12 mouse cellular contexts compared by ENCODE assay signal in genomic region chr13:46339954-46340353, GRCm38 (mm10).
DNase-seq lines count a peak whose midpoint lies in the region; ATAC-seq lines count a peak whose summit lies in the region.
"Had no signal": no experiment of that assay in that cellular context is flagged by ENCODE, and none has a peak within 500 bp of the region (broad histone marks: within the 10 kb centered on the region; RNA-seq: fewer than 3 reads in every experiment).

No protein-coding gene starts in this region.

- intact Hi-C loops in gastrocnemius, postnatal 14 days (cut with DNase I; ENCODE audit: low total_unique reads), result no loop called here
- intact Hi-C loops in heart, postnatal 36 days (cut with DNase I), result no loop called here

- no peaks in the 10 kb centered on the region for H3K4me1 ChIP-seq in hindbrain, embryonic 10.5 days (replicated peaks)

- H3K27ac ChIP-seq in hindbrain, embryonic 10.5 days, result no peak overlapping the region
- H3K27ac ChIP-seq: left cerebral cortex, adult 2 months; macrophage had no signal

- WGBS in hindbrain, embryonic 10.5 days, result 66% methylated on average over 4 of the region's 4 CpGs

- no peaks in the 10 kb centered on the region for H3K9me3 ChIP-seq in hindbrain, embryonic 10.5 days

- peak; percentile 88 for ATAC-seq in megakaryocyte, adult 5-6 weeks (ENCODE audit: poor library complexity, severe bottlenecking)
- ATAC-seq: forebrain, postnatal 0 days had no signal

- no peaks in the 10 kb centered on the region for H3K36me3 ChIP-seq in splenic B cell, adult 2 months (ENCODE audit: control insufficient read depth, insufficient read depth, low read length, poor library complexity, severe bottlenecking)
- no peaks in the 10 kb centered on the region for H3K36me3 ChIP-seq in hindbrain, embryonic 10.5 days

- peak; percentile 41 for DNase-seq in gastrocnemius, postnatal 25 days
- DNase-seq in gastrocnemius, postnatal 14 days, result no peak
- peak; percentile 67 for DNase-seq in c-Kit-positive CD71-negative TER-119-negative erythroid progenitor cells, embryonic 14.5 days (ENCODE audit: low read depth)
- DNase-seq in splenic B cell, adult 2 months (ENCODE audit: low read depth, low spot score), result peak; percentile 85
- DNase-seq in hindbrain, embryonic 10.5 days (ENCODE audit: low spot score), result no peak
- DNase-seq in frontal cortex, postnatal 36 days (ENCODE audit: low spot score in 2 of 2), result no peak
- no peak for DNase-seq in heart, postnatal 36 days
- DNase-seq: forebrain, postnatal 0 days; kidney, adult 8-10 months had no signal

- no peak overlapping the region for H3K4me3 ChIP-seq in hindbrain, embryonic 10.5 days
- H3K4me3 ChIP-seq: left cerebral cortex, adult 2 months had no signal

- no peaks in the 10 kb centered on the region; the same call in 1 of the 2 replicates for H3K27me3 ChIP-seq in splenic B cell, adult 2 months (ENCODE audit: control insufficient read depth, insufficient read depth, low read length, poor library complexity, severe bottlenecking)
- no peaks in the 10 kb centered on the region for H3K27me3 ChIP-seq in hindbrain, embryonic 10.5 days (ENCODE audit: insufficient read depth, poor library complexity, severe bottlenecking)

Comparison
In these comparisons a context has a peak if more than half of its experiments do, and no peak if none do; other contexts are left out.
1. DNase-seq: peak in gastrocnemius, postnatal 25 days (single experiment), c-Kit-positive CD71-negative TER-119-negative erythroid progenitor cells, embryonic 14.5 days (single experiment) and splenic B cell, adult 2 months (single experiment); none in gastrocnemius, postnatal 14 days (single experiment), hindbrain, embryonic 10.5 days (single experiment), frontal cortex, postnatal 36 days (0 of 2) and heart, postnatal 36 days (0 of 2).